Mouse (Mus musculus): ENCODE measurements around the gene Capn10.

DNA sequence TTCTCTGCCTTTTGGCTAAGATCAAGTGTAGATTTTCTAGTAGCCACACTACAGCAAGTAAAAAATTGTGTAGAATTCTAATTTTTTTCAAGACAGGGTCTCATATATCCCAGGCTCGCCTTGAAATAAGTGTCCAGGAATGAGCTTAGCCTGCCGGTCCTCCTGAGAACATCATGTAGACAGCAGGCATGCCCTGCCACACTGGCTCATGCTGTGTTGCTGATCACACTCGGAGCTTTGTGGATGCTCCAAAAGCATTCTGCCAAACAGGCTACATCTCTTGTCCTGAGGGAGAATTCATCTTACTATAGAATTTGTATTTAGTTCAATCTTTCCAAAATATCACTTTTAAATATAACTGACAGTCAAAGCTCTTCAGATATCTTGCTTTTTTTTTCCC, 41.4 kb upstream of the Capn10 start:
- TF ChIP-seq POLR2A (IDR thresholded peaks at IDR 0.05; ENCODE audit: control insufficient read depth, extremely low read depth, insufficient read depth, low read length, poor library complexity) (no peak), CTCF (IDR thresholded peaks at IDR 0.05; ENCODE audit: borderline replicate concordance, control insufficient read depth, extremely low read depth, insufficient read depth, low read length, poor library complexity) (no peak)
